Mouse (Mus musculus): Measurements from ENCODE around the gene Nfkbil1.

DNA sequence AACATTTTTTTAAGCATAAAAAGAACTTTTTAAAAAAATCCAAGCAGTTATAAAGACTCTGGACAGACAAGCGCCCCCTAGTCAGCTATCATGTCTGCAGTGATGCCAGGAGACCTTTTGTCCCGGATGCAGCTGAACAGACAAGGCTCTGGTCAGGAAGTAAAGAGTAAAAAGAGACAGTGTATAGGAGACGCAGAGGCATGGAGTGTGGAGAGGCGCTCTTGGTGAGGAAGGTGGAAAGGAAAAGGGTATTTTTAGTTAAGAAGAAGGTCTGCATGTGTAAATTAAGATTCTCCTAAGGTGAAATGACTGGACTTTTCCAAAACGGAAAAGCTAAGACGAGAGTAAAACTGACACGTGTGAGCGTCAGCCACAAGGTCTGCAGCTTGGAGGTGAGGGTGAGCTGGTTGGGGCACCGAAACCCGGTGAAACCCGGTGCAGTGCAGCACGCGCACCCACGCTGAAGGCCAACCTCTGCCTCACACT, 9.0 kb downstream of the Nfkbil1 start:
- TF ChIP-seq POLR2A (IDR thresholded peaks at IDR 0.05; ENCODE audit: control insufficient read depth, low read depth, low read length) (no peak), CTCF (IDR thresholded peaks at IDR 0.05; ENCODE audit: control insufficient read depth, insufficient read depth, insufficient replicate concordance, low read depth, low read length) (no peak)
